Mouse (Mus musculus) left cerebral cortex, adult 2 months (tissue): ENCODE results near the gene Atp1a4. TPM values are rescaled to one million over a fixed set of nuclear protein-coding genes. Genes with fewer than 3 reads are reported as not detected.

ENCODE experiments used
- DNase-seq, 2 experiments: peaks; one replicate each; pipeline ENCODE4 v3.0.0; 2021 to 2022; ENCODE audit warnings: low spot score in 2 of 2, mixed read lengths in 1 of 2; ENCODE audit errors: extremely low spot score in 1 of 2
- H3K27ac ChIP-seq: fragments of 200-600 bp; 2 replicates; pipeline ENCODE4 v1.8.1; 2022
- H3K4me3 ChIP-seq: fragments of 200-600 bp; 2 replicates; pipeline ENCODE4 v1.8.1; 2022
- CTCF ChIP-seq: fragments of 200-600 bp; IDR thresholded peaks from 2 replicates; pipeline ENCODE4 v1.8.1; 2022; ENCODE audit warnings: antibody characterized with exemption, mild to moderate bottlenecking, moderate library complexity
- intact Hi-C: fragments of 180-260 bp; cut with DNase I; formaldehyde crosslinking; loops from one replicate; pipeline ENCODE4 v1.15.1; 2025
- total RNA-seq, 2 experiments: library from RNA; stranded (reverse); gene quantifications; 2 replicates each; pipeline ENCODE4 v1.2.3; 2021

Gene Atp1a4
- total RNA-seq, 2 experiments from 2014 or later: not detected

GRCm38 (mm10) chr1:172213771-172214170, 44.4 kb downstream of the Atp1a4 start:
- no peak for DNase-seq
- no peak overlapping the region for H3K4me3 ChIP-seq
- no peak overlapping the region for H3K27ac ChIP-seq
- intact Hi-C loops: no loop called here
- TF ChIP-seq CTCF: no peak

- no peak overlapping the region for H3K4me3 ChIP-seq
- no peak overlapping the region for H3K27ac ChIP-seq
- no peak for TF ChIP-seq CTCF
- no peak for DNase-seq
- intact Hi-C loops: no loop called here
Observed at GRCm38 (mm10) chr1:172212776-172213175, 45.4 kb downstream of the Atp1a4 start.

- H3K27ac ChIP-seq: peak overlapping the region; percentile 99
- peak overlapping the region; percentile 87 for H3K4me3 ChIP-seq
- DNase-seq: no peak
- intact Hi-C loops: no loop called here
- TF ChIP-seq CTCF: no peak
Observed at GRCm38 (mm10) chr1:172207111-172207584, 51.1 kb downstream of the Atp1a4 start.

- peak within 1 kb of the TSS; percentile 99 for H3K27ac ChIP-seq
- TF ChIP-seq CTCF: no peak
- intact Hi-C loops: loop anchor here (1.0 kb wide), 1 partner anchor 104 kb away; no protein-coding TSS in a partner anchor
- DNase-seq: peak; percentile 85 to 87
- peak within 1 kb of the TSS; percentile 87 for H3K4me3 ChIP-seq
Observed at GRCm38 (mm10) chr1:172206141-172206917, 51.9 kb downstream of the Atp1a4 start, which contains the start of gene Pea15a. Pea15a (minus strand) TSS chr1:172206804.

- TF ChIP-seq CTCF: no peak
- Histone ChIP-seq H3K4me3 (peak overlapping the region; percentile 87), H3K27ac (peak overlapping the region; percentile 99)
- DNase-seq: peak in 1 of 2 experiments; percentile 23
- intact Hi-C loops: loop anchor here (1.0 kb wide), 1 partner anchor 105 kb away; no protein-coding TSS in a partner anchor
Observed at GRCm38 (mm10) chr1:172205741-172206087, 52.5 kb downstream of the Atp1a4 start.

- Histone ChIP-seq H3K27ac (peak overlapping the region; percentile 99), H3K4me3 (peak overlapping the region; percentile 87)
- DNase-seq: peak in 1 of 2 experiments; percentile 21
- no peak for TF ChIP-seq CTCF
- intact Hi-C loops: no loop called here
Observed at GRCm38 (mm10) chr1:172204814-172205740, 53.1 kb downstream of the Atp1a4 start.

GRCm38 (mm10) chr1:172204033-172204813, 54.0 kb downstream of the Atp1a4 start:
- no peak for TF ChIP-seq CTCF
- Histone ChIP-seq H3K27ac (peak overlapping the region; percentile 76), H3K4me3 (peak overlapping the region; percentile 87)
- DNase-seq: no peak
- intact Hi-C loops: no loop called here

- intact Hi-C loops: no loop called here
- Histone ChIP-seq H3K27ac (peak overlapping the region; percentile 76), H3K4me3 (peak overlapping the region; percentile 87)
- no peak for TF ChIP-seq CTCF
- no peak for DNase-seq
Observed at GRCm38 (mm10) chr1:172203566-172203965, 54.6 kb downstream of the Atp1a4 start.

- Histone ChIP-seq H3K27ac (peak overlapping the region; percentile 91), H3K4me3 (peak overlapping the region; percentile 87)
- no peak for TF ChIP-seq CTCF
- no peak for DNase-seq
- intact Hi-C loops: no loop called here
Observed at GRCm38 (mm10) chr1:172202894-172203522, 55.2 kb downstream of the Atp1a4 start.

GRCm38 (mm10) chr1:172201967-172202880, 56.0 kb downstream of the Atp1a4 start:
- no peak for DNase-seq
- Histone ChIP-seq H3K27ac (peak overlapping the region; percentile 91), H3K4me3 (peak overlapping the region; percentile 33)
- intact Hi-C loops: no loop called here
- no peak for TF ChIP-seq CTCF
